Mouse (Mus musculus): ENCODE measurements around the gene Mrgbp. TPM values are rescaled to one million over a fixed set of nuclear protein-coding genes. Genes with fewer than 3 reads are reported as not detected.
A peak's percentile ranks its signal among the peaks of the same experiment; 100 is the strongest.

Gene Mrgbp
- polyA plus RNA-seq, 1 experiment from 2014 or later, result 7.5 TPM

DNA sequence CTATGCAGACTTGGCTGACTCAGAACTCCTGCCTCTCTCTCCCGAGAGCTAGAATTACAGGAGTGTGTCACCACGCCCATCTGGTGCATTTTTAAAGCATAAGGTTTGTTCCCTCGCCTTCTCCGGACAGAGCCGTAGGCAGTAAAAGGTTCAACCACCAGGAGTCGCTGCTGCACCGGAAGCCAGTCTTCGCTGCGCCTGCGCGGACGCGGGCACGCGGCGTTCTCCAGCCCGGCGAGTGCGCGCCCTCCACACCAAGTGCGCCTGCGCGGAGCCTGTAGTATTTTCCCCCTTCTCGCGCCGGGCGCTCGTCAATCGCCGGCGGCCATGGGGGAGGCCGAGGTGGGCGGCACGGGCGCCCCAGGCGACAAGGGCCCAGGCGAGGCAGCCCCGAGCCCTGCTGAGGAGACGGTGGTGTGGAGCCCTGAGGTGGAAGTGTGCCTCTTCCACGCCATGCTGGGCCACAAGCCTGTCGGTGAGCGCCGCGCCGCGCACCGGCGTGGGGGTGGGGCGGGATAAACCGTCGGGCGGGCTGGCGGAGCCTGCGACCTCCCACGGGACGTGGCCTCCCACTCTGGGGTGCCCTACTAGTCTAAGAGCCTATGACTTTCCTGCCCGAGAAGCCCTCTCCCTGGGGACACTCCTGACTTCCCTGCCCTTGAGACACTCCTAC lies 1.5 kb downstream of the Mrgbp start:
- Histone ChIP-seq H3K27me3 (ENCODE audit: insufficient read depth, low read length) (no peaks in the 10 kb centered on the region), H3K36me3 (replicated peaks; ENCODE audit: insufficient read depth, low read length) (peaks cover 17% of the 10 kb centered on the region), H3K27ac (ENCODE audit: low read depth) (peak overlapping the region; percentile 78), H3K4me2 (ENCODE audit: low read depth, low read length) (peak overlapping the region; percentile 99), H3K9ac (replicated peaks) (peak overlapping the region; percentile 97), H3K9me3 (ENCODE audit: low read length) (no peaks in the 10 kb centered on the region), H3K4me3 (ENCODE audit: low read depth, low read length) (peak overlapping the region; percentile 94), H3K4me1 (ENCODE audit: insufficient read depth) (peaks cover 16% of the 10 kb centered on the region)
- ATAC-seq, result peak; percentile 89
- DNase-seq, result peak; percentile 97
- under 1% methylated on average over 57 of the region's 57 CpGs for WGBS (ENCODE audit: insufficient replicate concordance)
- TF ChIP-seq CTCF (IDR thresholded peaks at IDR 0.05; ENCODE audit: low read depth), result peak; percentile 99
- TF ChIP-seq EP300 (IDR thresholded peaks at IDR 0.05; ENCODE audit: low read depth), result no peak

DNA sequence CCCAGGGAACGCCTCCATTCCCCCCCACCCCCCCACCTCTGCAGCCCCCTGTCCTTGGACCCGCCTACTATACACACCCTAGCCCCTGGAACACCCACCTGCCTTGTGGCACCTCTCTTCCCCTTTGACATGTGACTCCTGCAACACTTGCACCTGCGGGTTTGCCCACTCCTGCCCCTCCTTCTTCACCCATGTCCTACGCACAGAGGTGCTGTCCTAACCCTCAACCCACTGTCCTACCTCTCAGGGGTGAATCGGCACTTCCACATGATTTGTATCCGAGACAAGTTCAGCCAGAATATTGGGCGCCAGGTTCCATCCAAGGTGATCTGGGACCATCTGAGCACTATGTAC lies 2.0 kb downstream of the Mrgbp start:
- no peaks in the 10 kb centered on the region for H3K9me3 ChIP-seq (ENCODE audit: low read length)
- DNase-seq (no peak), ATAC-seq (peak; percentile 38)
- H3K4me1 ChIP-seq (ENCODE audit: insufficient read depth), result peaks cover 16% of the 10 kb centered on the region
- no peak for TF ChIP-seq EP300 (IDR thresholded peaks at IDR 0.05; ENCODE audit: low read depth)
- no peak for TF ChIP-seq CTCF (IDR thresholded peaks at IDR 0.05; ENCODE audit: low read depth)
- peak overlapping the region; percentile 94 for H3K4me3 ChIP-seq (ENCODE audit: low read depth, low read length)
- H3K9ac ChIP-seq (replicated peaks), result peak overlapping the region; percentile 97
- H3K36me3 ChIP-seq (replicated peaks; ENCODE audit: insufficient read depth, low read length), result peaks cover 17% of the 10 kb centered on the region
- H3K27me3 ChIP-seq (ENCODE audit: insufficient read depth, low read length), result no peaks in the 10 kb centered on the region
- H3K4me2 ChIP-seq (ENCODE audit: low read depth, low read length), result peak overlapping the region; percentile 99
- WGBS (ENCODE audit: insufficient replicate concordance), result 12% methylated on average over 7 of the region's 7 CpGs
- H3K27ac ChIP-seq (ENCODE audit: low read depth), result peak overlapping the region; percentile 78

DNA sequence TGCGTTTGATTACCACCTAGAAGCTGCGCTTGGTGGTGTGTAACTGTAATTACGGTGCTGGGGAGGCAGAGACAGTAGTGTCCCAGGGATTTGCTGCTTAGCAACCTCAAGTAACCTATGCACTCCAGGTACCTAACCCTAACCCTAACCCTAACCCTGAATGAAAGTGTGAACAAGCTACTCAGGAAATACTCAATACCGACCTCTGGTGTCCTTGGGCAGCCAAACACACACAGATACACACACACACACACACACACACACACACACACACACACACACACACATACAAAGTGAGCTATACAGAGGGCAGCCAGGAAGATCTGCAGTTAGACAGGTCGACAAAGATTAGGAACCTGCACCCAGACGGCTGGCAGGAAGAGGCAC lies 7.6 kb downstream of the Mrgbp start:
- H3K9me3 ChIP-seq (ENCODE audit: low read length), result no peaks in the 10 kb centered on the region
- H3K4me3 ChIP-seq (ENCODE audit: low read depth, low read length), result peak overlapping the region; percentile 69
- peak overlapping the region; percentile 94 for H3K4me2 ChIP-seq (ENCODE audit: low read depth, low read length)
- DNase-seq, result no peak
- peaks cover 46% of the 10 kb centered on the region for H3K36me3 ChIP-seq (replicated peaks; ENCODE audit: insufficient read depth, low read length)
- 44% methylated on average over 6 of the region's 6 CpGs for WGBS (ENCODE audit: insufficient replicate concordance)
- H3K9ac ChIP-seq (replicated peaks), result peak overlapping the region; percentile 79
- H3K4me1 ChIP-seq (ENCODE audit: insufficient read depth), result peaks cover 16% of the 10 kb centered on the region
- peak overlapping the region; percentile 84 for H3K27ac ChIP-seq (ENCODE audit: low read depth)
- peak; percentile 47; the same call in 1 of the 2 replicates for ATAC-seq
- TF ChIP-seq EP300 (IDR thresholded peaks at IDR 0.05; ENCODE audit: low read depth) (no peak), CTCF (IDR thresholded peaks at IDR 0.05; ENCODE audit: low read depth) (peak; percentile 41; the same call in 1 of the 2 replicates)
- H3K27me3 ChIP-seq (ENCODE audit: insufficient read depth, low read length), result no peaks in the 10 kb centered on the region

DNA sequence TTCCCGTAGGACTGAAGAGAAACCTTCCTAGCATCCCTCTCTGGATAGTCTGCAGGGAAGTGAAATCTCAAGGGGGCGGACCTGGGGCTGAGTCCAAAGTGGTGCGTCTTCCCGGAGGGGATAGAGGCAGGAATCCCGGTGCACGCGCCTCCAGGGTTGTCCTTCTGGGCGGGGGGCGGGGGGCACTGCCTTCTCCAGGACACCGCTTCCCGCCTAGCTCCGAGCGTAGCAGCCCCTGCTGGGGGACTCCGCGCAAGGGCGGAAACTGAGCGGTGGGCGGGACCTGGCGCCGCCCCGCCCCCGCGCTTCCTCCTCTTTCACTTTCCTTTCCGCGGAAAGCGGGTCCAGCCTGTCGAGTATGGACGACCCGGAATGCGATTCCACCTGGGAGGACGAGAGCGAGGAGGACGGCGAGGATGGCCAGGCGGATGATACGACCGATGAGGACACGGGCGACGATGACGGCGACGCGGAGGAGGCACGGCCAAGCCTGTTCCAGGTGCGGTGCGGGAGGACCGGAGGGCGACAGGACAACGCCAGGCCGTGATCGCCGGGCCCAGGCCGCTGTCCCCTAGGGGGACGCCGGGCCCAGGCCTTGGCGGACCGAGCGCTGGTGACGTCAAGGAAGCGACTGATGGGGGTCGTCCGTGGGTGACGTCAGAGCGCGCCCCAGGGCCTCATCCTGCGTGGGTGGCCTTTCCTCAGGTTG lies 8.2 kb downstream of the Mrgbp start, which contains the start of gene Ogfr:
Ogfr (plus strand) TSS at position 123 of the 709 bp plus-strand sequence.
- peaks cover 51% of the 10 kb centered on the region for H3K36me3 ChIP-seq (replicated peaks; ENCODE audit: insufficient read depth, low read length)

DNA sequence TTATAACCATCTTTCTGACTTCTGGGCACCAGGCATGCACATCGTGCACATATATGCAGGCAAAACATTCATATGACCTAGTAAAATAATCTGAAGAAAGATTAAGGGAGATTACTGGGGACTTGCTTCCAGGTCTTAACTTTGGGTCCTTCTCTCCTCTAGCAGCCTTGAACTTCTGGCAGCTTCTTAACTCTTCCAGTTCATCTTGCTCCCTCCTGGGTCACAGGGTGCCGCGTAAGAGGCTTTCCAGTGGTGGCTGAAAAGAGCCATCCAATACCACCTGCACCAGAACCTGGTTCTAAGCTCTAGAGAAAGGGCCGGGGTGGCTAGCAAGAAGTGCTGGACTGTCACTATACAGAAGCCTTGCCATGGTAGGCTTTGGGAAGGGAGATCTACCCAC lies 16.4 kb downstream of the Mrgbp start, which contains the start of gene Col9a3:
Col9a3 (plus strand) TSS at position 301 of the 400 bp plus-strand sequence.
- ATAC-seq (no peak), DNase-seq (no peak)
- Histone ChIP-seq H3K27ac (ENCODE audit: low read depth) (no peak within 1 kb of the TSS), H3K27me3 (ENCODE audit: insufficient read depth, low read length) (peaks cover 12% of the 10 kb centered on the region; the same call in 1 of the 2 replicates), H3K9ac (replicated peaks) (no peak within 1 kb of the TSS), H3K4me2 (ENCODE audit: low read depth, low read length) (no peak within 1 kb of the TSS; the same call in 1 of the 2 replicates), H3K9me3 (ENCODE audit: low read length) (no peaks in the 10 kb centered on the region), H3K4me1 (ENCODE audit: insufficient read depth) (no peaks in the 10 kb centered on the region), H3K36me3 (replicated peaks; ENCODE audit: insufficient read depth, low read length) (peaks cover 24% of the 10 kb centered on the region), H3K4me3 (ENCODE audit: low read depth, low read length) (no peak within 1 kb of the TSS; the same call in 1 of the 2 replicates)
- 53% methylated on average over 4 of the region's 4 CpGs for whole genome bisulfite sequencing (ENCODE audit: insufficient replicate concordance)
- no peak for TF ChIP-seq EP300 (IDR thresholded peaks at IDR 0.05; ENCODE audit: low read depth)
- TF ChIP-seq CTCF (IDR thresholded peaks at IDR 0.05; ENCODE audit: low read depth), result no peak

More for the DNA sequence above, 8.2 kb downstream of the Mrgbp start, which contains the start of gene Ogfr:
- under 1% methylated on average over 57 of the region's 67 CpGs for WGBS (ENCODE audit: insufficient replicate concordance)
- H3K9ac ChIP-seq (replicated peaks), result peak within 1 kb of the TSS; percentile 79
- peaks cover 12% of the 10 kb centered on the region for H3K4me1 ChIP-seq (ENCODE audit: insufficient read depth)
- DNase-seq (peak; percentile 89), ATAC-seq (peak; percentile 94)
- no peaks in the 10 kb centered on the region for H3K9me3 ChIP-seq (ENCODE audit: low read length)
- H3K4me3 ChIP-seq (ENCODE audit: low read depth, low read length), result peak within 1 kb of the TSS; percentile 69
- peak within 1 kb of the TSS; percentile 94 for H3K4me2 ChIP-seq (ENCODE audit: low read depth, low read length)
- no peaks in the 10 kb centered on the region for H3K27me3 ChIP-seq (ENCODE audit: insufficient read depth, low read length)
- peak within 1 kb of the TSS; percentile 84 for H3K27ac ChIP-seq (ENCODE audit: low read depth)
- TF ChIP-seq EP300 (IDR thresholded peaks at IDR 0.05; ENCODE audit: low read depth) (no peak), CTCF (IDR thresholded peaks at IDR 0.05; ENCODE audit: low read depth) (peak; percentile 46)

DNA sequence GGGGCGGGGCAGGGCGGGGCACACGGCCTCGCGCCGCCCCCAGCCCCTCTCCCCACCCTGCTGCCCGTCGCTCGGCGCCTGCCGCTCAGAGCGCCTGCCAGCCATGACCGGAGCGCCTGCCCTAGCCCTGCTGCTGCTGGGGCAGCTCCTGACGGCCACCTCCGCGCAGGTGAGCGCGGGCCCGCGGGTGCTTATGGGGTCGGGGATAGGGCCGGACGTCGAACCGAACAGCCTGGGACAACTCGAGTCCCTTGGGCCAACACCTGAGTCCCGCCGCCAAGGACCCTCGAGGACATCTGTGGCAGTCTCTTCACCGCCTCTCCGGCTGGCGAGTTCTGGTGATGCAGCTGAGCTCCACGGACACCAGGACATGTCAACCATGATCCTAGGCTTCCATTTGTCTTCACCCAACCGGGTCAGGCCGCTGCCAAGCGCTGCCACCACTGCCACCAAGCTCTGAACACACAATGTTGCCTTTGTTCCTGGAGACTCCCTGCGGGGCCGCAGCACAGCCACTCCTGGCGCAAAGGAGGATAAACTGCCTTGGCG lies 17.1 kb downstream of the Mrgbp start:
- H3K27me3 ChIP-seq (ENCODE audit: insufficient read depth, low read length), result peaks cover 12% of the 10 kb centered on the region; the same call in 1 of the 2 replicates
- H3K36me3 ChIP-seq (replicated peaks; ENCODE audit: insufficient read depth, low read length), result peaks cover 17% of the 10 kb centered on the region
- no peak for DNase-seq
- no peaks in the 10 kb centered on the region for H3K9me3 ChIP-seq (ENCODE audit: low read length)
- ATAC-seq, result no peak
- no peak for TF ChIP-seq EP300 (IDR thresholded peaks at IDR 0.05; ENCODE audit: low read depth)
- TF ChIP-seq CTCF (IDR thresholded peaks at IDR 0.05; ENCODE audit: low read depth), result no peak
- no peak overlapping the region; the same call in 1 of the 2 replicates for H3K4me3 ChIP-seq (ENCODE audit: low read depth, low read length)
- no peaks in the 10 kb centered on the region for H3K4me1 ChIP-seq (ENCODE audit: insufficient read depth)
- no peak overlapping the region; the same call in 1 of the 2 replicates for H3K4me2 ChIP-seq (ENCODE audit: low read depth, low read length)
- 7% methylated on average over 32 of the region's 41 CpGs for WGBS (ENCODE audit: insufficient replicate concordance)
- H3K27ac ChIP-seq (ENCODE audit: low read depth), result no peak overlapping the region
- no peak overlapping the region for H3K9ac ChIP-seq (replicated peaks)
